Mouse (Mus musculus): ENCODE measurements around the gene Vps4a. TPM values are rescaled to one million over a fixed set of nuclear protein-coding genes. Genes with fewer than 3 reads are reported as not detected.

Gene Vps4a
- total RNA-seq, 1 experiment, result 24.1 TPM

- in situ Hi-C loops (cut with MboI; ENCODE audit: low sequenced_read_pairs in 2 of 2, unreplicated experiment in 2 of 2), result no loop called here
- DNase-seq (ENCODE audit: low read depth, low spot score), result no peak
- TF ChIP-seq ZC3H11A (IDR thresholded peaks at IDR 0.05; ENCODE audit: borderline replicate concordance, low read depth, low read length) (no peak), CHD2 (IDR thresholded peaks at IDR 0.05; ENCODE audit: low read depth, low read length) (no peak), HCFC1 (IDR thresholded peaks at IDR 0.05; ENCODE audit: borderline replicate concordance, insufficient read depth, low read length) (no peak), ZNF384 (IDR thresholded peaks at IDR 0.05; ENCODE audit: low read depth, low read length) (no peak), MAFK (IDR thresholded peaks at IDR 0.05; ENCODE audit: insufficient read depth, low read depth, low read length) (no peak)
- peaks cover 0 to 2% of the 10 kb centered on the region in 2 experiments; a peak in 2 of 4 replicates for H3K4me1 ChIP-seq (ENCODE audit: control insufficient read depth in 2 of 2, insufficient read depth in 2 of 2, low read length in 2 of 2, poor library complexity in 1 of 2)
- H3K4me3 ChIP-seq (ENCODE audit: insufficient read depth in 1 of 2, low read depth in 1 of 2, low read length in 2 of 2, poor library complexity in 1 of 2, severe bottlenecking in 1 of 2), result no peak overlapping the region
- no peak overlapping the region for H3K9ac ChIP-seq (ENCODE audit: insufficient read depth, low read depth, low read length, poor library complexity, severe bottlenecking)
- H3K9me3 ChIP-seq (ENCODE audit: control insufficient read depth, insufficient read depth, low read depth, low read length), result no peaks in the 10 kb centered on the region
- no peak overlapping the region for H3K27ac ChIP-seq (ENCODE audit: insufficient read depth, low read depth, low read length, poor library complexity, severe bottlenecking)
- H3K36me3 ChIP-seq (ENCODE audit: control insufficient read depth, insufficient read depth, low read length, poor library complexity, severe bottlenecking), result peaks cover 24% of the 10 kb centered on the region
Observed at GRCm38 (mm10) chr8:107040632-107041031, 9.6 kb downstream of the Vps4a start.

GRCm38 (mm10) chr8:107045478-107045877 lies 14.5 kb downstream of the Vps4a start:
- peaks cover 34% of the 10 kb centered on the region for H3K36me3 ChIP-seq (ENCODE audit: control insufficient read depth, insufficient read depth, low read length, poor library complexity, severe bottlenecking)
- H3K4me3 ChIP-seq (ENCODE audit: insufficient read depth in 1 of 2, low read depth in 1 of 2, low read length in 2 of 2, poor library complexity in 1 of 2, severe bottlenecking in 1 of 2), result no peak overlapping the region
- no peak for TF ChIP-seq HCFC1 (IDR thresholded peaks at IDR 0.05; ENCODE audit: borderline replicate concordance, insufficient read depth, low read length)
- TF ChIP-seq CHD2 (IDR thresholded peaks at IDR 0.05; ENCODE audit: low read depth, low read length), result no peak
- TF ChIP-seq ZNF384 (IDR thresholded peaks at IDR 0.05; ENCODE audit: low read depth, low read length), result no peak
- no peak for TF ChIP-seq ZC3H11A (IDR thresholded peaks at IDR 0.05; ENCODE audit: borderline replicate concordance, low read depth, low read length)
- no peak for TF ChIP-seq MAFK (IDR thresholded peaks at IDR 0.05; ENCODE audit: insufficient read depth, low read depth, low read length)
- no peak overlapping the region for H3K9ac ChIP-seq (ENCODE audit: insufficient read depth, low read depth, low read length, poor library complexity, severe bottlenecking)
- no peak overlapping the region for H3K27ac ChIP-seq (ENCODE audit: insufficient read depth, low read depth, low read length, poor library complexity, severe bottlenecking)
- no peaks in the 10 kb centered on the region for H3K9me3 ChIP-seq (ENCODE audit: control insufficient read depth, insufficient read depth, low read depth, low read length)
- in situ Hi-C loops (cut with MboI; ENCODE audit: low sequenced_read_pairs in 2 of 2, unreplicated experiment in 2 of 2), result no loop called here
- DNase-seq (ENCODE audit: low read depth, low spot score), result no peak
- H3K4me1 ChIP-seq (ENCODE audit: control insufficient read depth in 2 of 2, insufficient read depth in 2 of 2, low read length in 2 of 2, poor library complexity in 1 of 2), result peaks cover 0 to 2% of the 10 kb centered on the region in 2 experiments; a peak in 2 of 4 replicates

- H3K9ac ChIP-seq (ENCODE audit: insufficient read depth, low read depth, low read length, poor library complexity, severe bottlenecking), result peak overlapping the region; percentile 0; the same call in 1 of the 2 replicates
- H3K36me3 ChIP-seq (ENCODE audit: control insufficient read depth, insufficient read depth, low read length, poor library complexity, severe bottlenecking), result peaks cover 40% of the 10 kb centered on the region
- no peak overlapping the region for H3K4me3 ChIP-seq (ENCODE audit: insufficient read depth in 1 of 2, low read depth in 1 of 2, low read length in 2 of 2, poor library complexity in 1 of 2, severe bottlenecking in 1 of 2)
- H3K27ac ChIP-seq (ENCODE audit: insufficient read depth, low read depth, low read length, poor library complexity, severe bottlenecking), result no peak overlapping the region
- TF ChIP-seq CHD2 (IDR thresholded peaks at IDR 0.05; ENCODE audit: low read depth, low read length) (no peak), MAFK (IDR thresholded peaks at IDR 0.05; ENCODE audit: insufficient read depth, low read depth, low read length) (no peak), ZNF384 (IDR thresholded peaks at IDR 0.05; ENCODE audit: low read depth, low read length) (no peak), HCFC1 (IDR thresholded peaks at IDR 0.05; ENCODE audit: borderline replicate concordance, insufficient read depth, low read length) (no peak), ZC3H11A (IDR thresholded peaks at IDR 0.05; ENCODE audit: borderline replicate concordance, low read depth, low read length) (no peak)
- DNase-seq (ENCODE audit: low read depth, low spot score), result no peak
- in situ Hi-C loops (cut with MboI; ENCODE audit: low sequenced_read_pairs in 2 of 2, unreplicated experiment in 2 of 2), result no loop called here
- H3K4me1 ChIP-seq (ENCODE audit: control insufficient read depth in 2 of 2, insufficient read depth in 2 of 2, low read length in 2 of 2, poor library complexity in 1 of 2), result no peaks in the 10 kb centered on the region; a peak in 1 of 4 replicates
- H3K9me3 ChIP-seq (ENCODE audit: control insufficient read depth, insufficient read depth, low read depth, low read length), result no peaks in the 10 kb centered on the region
Observed at GRCm38 (mm10) chr8:107046976-107047375, 16.0 kb downstream of the Vps4a start.

GRCm38 (mm10) chr8:107048061-107048941 lies 17.3 kb downstream of the Vps4a start, which contains the start of gene Pdf:
Gene Pdf (minus strand): TSS chr8:107048614.
- Histone ChIP-seq H3K9ac (ENCODE audit: insufficient read depth, low read depth, low read length, poor library complexity, severe bottlenecking) (peak within 1 kb of the TSS; percentile 90), H3K9me3 (ENCODE audit: control insufficient read depth, insufficient read depth, low read depth, low read length) (no peaks in the 10 kb centered on the region), H3K4me1 (ENCODE audit: control insufficient read depth in 2 of 2, insufficient read depth in 2 of 2, low read length in 2 of 2, poor library complexity in 1 of 2) (no peaks in the 10 kb centered on the region; a peak in 1 of 4 replicates), H3K36me3 (ENCODE audit: control insufficient read depth, insufficient read depth, low read length, poor library complexity, severe bottlenecking) (peaks cover 40% of the 10 kb centered on the region), H3K27ac (ENCODE audit: insufficient read depth, low read depth, low read length, poor library complexity, severe bottlenecking) (peak within 1 kb of the TSS; percentile 78), H3K4me3 (ENCODE audit: insufficient read depth in 1 of 2, low read depth in 1 of 2, low read length in 2 of 2, poor library complexity in 1 of 2, severe bottlenecking in 1 of 2) (peak within 1 kb of the TSS; percentile 79 to 87)
- in situ Hi-C loops (cut with MboI; ENCODE audit: low sequenced_read_pairs in 2 of 2, unreplicated experiment in 2 of 2), result no loop called here
- TF ChIP-seq CHD2 (IDR thresholded peaks at IDR 0.05; ENCODE audit: low read depth, low read length), result no peak
- TF ChIP-seq HCFC1 (IDR thresholded peaks at IDR 0.05; ENCODE audit: borderline replicate concordance, insufficient read depth, low read length), result peak; percentile 57; the same call in 1 of the 2 replicates
- no peak for DNase-seq (ENCODE audit: low read depth, low spot score)
